Mouse (Mus musculus) forebrain, postnatal 0 days (tissue): ENCODE data around the gene Gngt2. TPM values are rescaled to one million over a fixed set of nuclear protein-coding genes. Genes with fewer than 3 reads are reported as not detected.

Experiments
- ATAC-seq: fragments of 200-750 bp; cut with Nextera tagmentation; 2 replicates; pipeline ENCODE4 v1.8.0; 2017; ENCODE audit warnings: mild to moderate bottlenecking, moderate library complexity
- DNase-seq: peaks from one replicate; pipeline ENCODE4 v3.0.0-alpha.2; 2015
- H3K27ac ChIP-seq: fragments of 300-500 bp; sonication (generic); 2 replicates; pipeline ENCODE4 v1.5.1; 2014; ENCODE audit warnings: low read depth, mild to moderate bottlenecking, antibody characterized with exemption, low read length, moderate library complexity, mixed read lengths
- H3K27me3 ChIP-seq: fragments of 300-500 bp; sonication (generic); 2 replicates; pipeline ENCODE4 v1.6.1; 2014; ENCODE audit warnings: mild to moderate bottlenecking, low read length, mixed read lengths; ENCODE audit not compliant: insufficient read depth
- H3K36me3 ChIP-seq: fragments of 300-500 bp; sonication (generic); 2 replicates; pipeline ENCODE4 v1.6.1; 2014; ENCODE audit warnings: mild to moderate bottlenecking, moderate library complexity; ENCODE audit not compliant: insufficient read depth
- H3K4me1 ChIP-seq: fragments of 300-500 bp; sonication (generic); 2 replicates; pipeline ENCODE4 v1.6.1; 2014; ENCODE audit warnings: antibody characterized with exemption; ENCODE audit not compliant: insufficient read depth
- H3K4me2 ChIP-seq: fragments of 300-500 bp; sonication (generic); 2 replicates; pipeline ENCODE4 v1.6.1; 2014; ENCODE audit warnings: low read depth, mild to moderate bottlenecking, moderate library complexity
- H3K4me3 ChIP-seq: fragments of 300-500 bp; sonication (generic); 2 replicates; pipeline ENCODE4 v1.5.1; 2014; ENCODE audit warnings: low read depth, low read length, mixed read lengths
- H3K9ac ChIP-seq: fragments of 300-500 bp; sonication (generic); 2 replicates; pipeline ENCODE4 v1.6.1; 2014; ENCODE audit warnings: mild to moderate bottlenecking
- H3K9me3 ChIP-seq: fragments of 300-500 bp; sonication (generic); 2 replicates; pipeline ENCODE4 v1.6.1; 2016; ENCODE audit warnings: low read length
- CTCF ChIP-seq: sonication (generic); IDR thresholded peaks from 2 replicates; pipeline ENCODE4 v1.5.1; 2016; ENCODE audit warnings: antibody characterized with exemption, control low read depth, low read depth
- WGBS: fragments of 180-500 bp; shearing (Covaris S2); extraction: QIAGEN DNeasy Blood & Tissue Kit; methylation state at CpG from one replicate; pipeline ENCODE4 v1.1.7; 2014; 5-methylcytosine and 5-hydroxymethylcytosine counted together
- polyA plus RNA-seq: library from polyadenylated mRNA; unstranded; fragments of >200 nt; fragmentation: Nextera tagmentation; extraction: Ambion mirVana; gene quantifications from 2 replicates; pipeline ENCODE4 v1.2.1, GENCODE M21; 2015
- total RNA-seq: library from RNA; depleted of rRNA; stranded (reverse); fragments of >200 nt; gene quantifications from 2 replicates; pipeline ENCODE4 v1.2.3, GENCODE M21; 2014

Gngt2 gene
- total and polyA plus RNA-seq, 2 experiments from 2014 or later: 1.0 to 1.9 TPM

DNA sequence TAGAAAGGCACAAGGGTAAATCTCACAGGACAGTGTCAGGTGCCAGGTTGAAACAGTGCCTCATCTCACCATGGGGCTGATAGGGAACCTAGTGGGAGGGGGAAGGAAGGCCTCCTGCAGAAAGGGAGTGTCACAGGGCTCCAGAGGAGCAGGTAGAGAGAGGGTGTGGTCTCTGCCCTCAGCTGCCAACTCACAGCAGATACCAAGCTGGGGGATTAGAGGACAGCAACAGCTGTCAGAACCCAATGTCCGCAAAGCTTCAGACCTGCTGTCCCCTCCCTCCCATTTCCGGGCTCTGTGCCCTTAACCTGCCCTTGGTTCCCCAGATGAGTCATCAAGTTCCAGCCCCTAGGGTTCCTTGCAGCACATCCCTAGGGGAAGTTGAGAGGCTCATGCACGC lies 31.5 kb upstream of the Gngt2 start:
- WGBS: 59% methylated on average over 3 of the region's 3 CpGs
- H3K36me3 ChIP-seq: no peaks in the 10 kb centered on the region
- no peak for TF ChIP-seq CTCF
- no peak overlapping the region for H3K4me3 ChIP-seq
- H3K4me2 ChIP-seq: no peak overlapping the region
- H3K27me3 ChIP-seq: no peaks in the 10 kb centered on the region
- H3K9me3 ChIP-seq: no peaks in the 10 kb centered on the region
- ATAC-seq: no peak
- H3K9ac ChIP-seq: no peak overlapping the region
- DNase-seq: no peak
- H3K4me1 ChIP-seq: no peaks in the 10 kb centered on the region
- H3K27ac ChIP-seq: no peak overlapping the region

DNA sequence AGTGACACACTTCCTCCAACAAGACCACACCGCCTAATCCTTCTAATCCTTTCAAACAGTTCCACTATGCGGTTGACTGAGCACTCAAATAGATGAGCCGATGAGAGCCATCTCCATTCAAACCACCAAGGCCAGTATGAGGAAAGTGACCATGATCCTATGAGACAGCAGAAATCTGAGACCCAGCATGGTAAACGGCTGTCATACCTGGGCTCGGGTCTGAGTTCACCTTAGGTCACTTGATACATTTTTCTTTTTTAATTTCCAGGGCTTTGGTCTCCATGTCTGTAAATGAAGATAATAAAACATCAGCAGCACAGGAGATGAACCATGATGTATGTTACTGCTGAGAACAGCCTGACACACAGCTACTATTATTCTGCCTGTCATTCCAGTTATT lies 29.1 kb upstream of the Gngt2 start:
- Histone ChIP-seq H3K9me3 (no peaks in the 10 kb centered on the region), H3K4me1 (no peaks in the 10 kb centered on the region), H3K27me3 (no peaks in the 10 kb centered on the region), H3K9ac (no peak overlapping the region), H3K4me3 (no peak overlapping the region), H3K36me3 (no peaks in the 10 kb centered on the region), H3K4me2 (no peak overlapping the region), H3K27ac (no peak overlapping the region)
- WGBS: 91% methylated on average over 5 of the region's 5 CpGs
- DNase-seq (no peak), ATAC-seq (no peak)
- TF ChIP-seq CTCF: no peak

DNA sequence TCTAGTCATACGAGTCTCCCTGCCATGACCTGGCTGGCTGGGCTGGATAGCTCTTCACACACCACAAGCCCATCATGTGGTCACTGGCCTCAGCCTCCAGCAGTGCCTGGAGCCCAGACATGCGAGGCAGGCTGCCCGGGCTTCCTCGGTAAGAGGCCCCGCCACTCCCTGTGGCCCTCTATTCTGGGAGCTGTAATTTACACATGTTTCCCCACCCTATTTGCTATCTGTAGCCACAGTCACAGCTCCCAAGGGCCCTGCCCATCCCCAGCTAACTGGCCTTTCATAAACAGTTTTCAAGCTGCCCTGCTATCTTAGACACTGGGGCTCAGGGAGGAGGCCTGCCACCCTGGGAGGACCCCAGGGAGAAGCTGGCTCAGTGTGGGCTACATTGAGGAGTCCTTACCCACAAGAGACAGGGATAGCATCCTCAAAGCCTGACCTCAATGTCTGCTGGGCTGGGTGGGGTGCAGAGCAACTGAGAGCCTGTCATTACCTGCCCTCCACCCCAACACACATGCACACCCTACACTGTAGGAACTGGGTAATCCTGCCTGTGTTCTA lies 28.5 kb upstream of the Gngt2 start:
- DNase-seq: no peak
- no peaks in the 10 kb centered on the region for H3K4me1 ChIP-seq
- WGBS: 90% methylated on average over 5 of the region's 5 CpGs

DNA sequence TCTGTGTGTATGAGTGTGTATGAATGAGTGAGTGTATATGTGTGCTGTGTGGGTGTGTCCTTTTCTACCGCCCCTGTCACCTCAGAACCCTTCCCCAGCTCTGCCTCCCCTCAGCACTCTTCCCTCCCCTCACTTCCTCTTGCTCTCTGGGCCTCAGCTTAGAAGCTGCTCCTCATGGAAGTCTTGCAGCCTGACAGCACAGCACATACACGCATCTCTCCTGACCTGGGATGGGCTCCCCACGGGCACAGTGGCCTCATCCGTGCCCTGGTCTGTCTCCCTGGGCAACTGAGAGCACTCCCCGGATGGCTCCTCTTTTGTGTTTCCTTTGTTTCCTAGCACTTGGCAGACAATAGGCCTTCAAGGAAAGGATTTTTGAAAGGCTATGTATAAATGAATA lies 27.4 kb upstream of the Gngt2 start:
- H3K36me3 ChIP-seq: no peaks in the 10 kb centered on the region
- H3K4me1 ChIP-seq: no peaks in the 10 kb centered on the region
- H3K9ac ChIP-seq: no peak overlapping the region
- no peak for TF ChIP-seq CTCF
- ATAC-seq (no peak), DNase-seq (no peak)
- no peaks in the 10 kb centered on the region for H3K27me3 ChIP-seq
- WGBS: 28% methylated on average over 5 of the region's 5 CpGs
- no peak overlapping the region for H3K27ac ChIP-seq
- H3K4me2 ChIP-seq: no peak overlapping the region
- H3K4me3 ChIP-seq: no peak overlapping the region
- no peaks in the 10 kb centered on the region for H3K9me3 ChIP-seq

More for the DNA sequence above, 28.5 kb upstream of the Gngt2 start:
- H3K27ac ChIP-seq: no peak overlapping the region
- no peak for ATAC-seq
- H3K36me3 ChIP-seq: no peaks in the 10 kb centered on the region
- H3K4me3 ChIP-seq: no peak overlapping the region
- no peaks in the 10 kb centered on the region for H3K27me3 ChIP-seq
- TF ChIP-seq CTCF: no peak
- H3K9me3 ChIP-seq: no peaks in the 10 kb centered on the region
- H3K4me2 ChIP-seq: no peak overlapping the region
- no peak overlapping the region for H3K9ac ChIP-seq

DNA sequence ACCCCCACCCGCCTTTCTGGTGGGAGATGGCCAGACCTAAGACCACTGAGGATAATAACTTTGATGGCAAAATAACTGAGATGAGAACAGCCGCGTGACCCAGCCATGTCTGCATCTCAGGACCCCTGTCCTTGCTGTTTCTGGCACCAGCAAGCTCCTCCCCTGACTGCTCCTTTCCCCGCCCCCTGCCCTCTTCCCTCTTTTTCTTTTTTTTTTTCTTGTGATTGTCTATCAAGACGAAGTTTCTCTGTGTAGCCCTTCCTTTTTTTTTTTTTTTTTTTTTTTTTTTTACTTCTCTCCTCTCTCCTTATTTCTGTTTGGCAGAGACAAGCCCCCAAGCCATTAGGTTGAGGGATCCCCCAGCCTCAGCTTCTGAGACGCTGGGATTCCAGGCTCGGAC lies 26.2 kb upstream of the Gngt2 start:
- ATAC-seq: no peak
- H3K36me3 ChIP-seq: no peaks in the 10 kb centered on the region
- TF ChIP-seq CTCF: no peak
- H3K4me1 ChIP-seq: no peaks in the 10 kb centered on the region
- H3K27ac ChIP-seq: no peak overlapping the region
- DNase-seq: no peak
- no peak overlapping the region for H3K4me3 ChIP-seq
- H3K4me2 ChIP-seq: no peak overlapping the region
- H3K27me3 ChIP-seq: no peaks in the 10 kb centered on the region
- H3K9ac ChIP-seq: no peak overlapping the region
- H3K9me3 ChIP-seq: no peaks in the 10 kb centered on the region
- WGBS: 70% methylated on average over 7 of the region's 7 CpGs

DNA sequence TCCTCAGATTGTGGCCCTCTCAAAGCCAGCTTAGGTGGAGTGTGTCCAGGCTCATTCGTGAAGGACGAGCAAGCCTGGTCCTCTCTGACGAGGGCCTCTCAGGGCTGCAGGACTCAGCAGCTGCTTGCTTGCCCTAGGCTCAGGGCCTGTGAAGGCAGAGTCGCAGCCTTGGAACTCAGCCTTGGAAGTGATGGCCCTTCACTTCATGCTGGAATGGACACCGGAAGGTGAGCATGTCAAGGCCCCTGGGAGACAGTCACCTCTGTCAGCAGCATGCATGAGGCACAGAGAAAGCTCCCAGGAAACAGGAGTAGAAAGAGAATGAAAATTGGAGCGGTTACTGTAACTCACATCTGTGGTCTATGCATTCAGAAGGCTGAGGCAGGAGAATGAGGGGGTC lies 25.3 kb upstream of the Gngt2 start:
- Histone ChIP-seq H3K4me1 (no peaks in the 10 kb centered on the region), H3K9ac (no peak overlapping the region), H3K4me2 (no peak overlapping the region), H3K9me3 (no peaks in the 10 kb centered on the region), H3K36me3 (no peaks in the 10 kb centered on the region), H3K4me3 (no peak overlapping the region), H3K27ac (no peak overlapping the region), H3K27me3 (no peaks in the 10 kb centered on the region)
- TF ChIP-seq CTCF: no peak
- DNase-seq (no peak), ATAC-seq (no peak)
- WGBS: 82% methylated on average over 6 of the region's 6 CpGs

DNA sequence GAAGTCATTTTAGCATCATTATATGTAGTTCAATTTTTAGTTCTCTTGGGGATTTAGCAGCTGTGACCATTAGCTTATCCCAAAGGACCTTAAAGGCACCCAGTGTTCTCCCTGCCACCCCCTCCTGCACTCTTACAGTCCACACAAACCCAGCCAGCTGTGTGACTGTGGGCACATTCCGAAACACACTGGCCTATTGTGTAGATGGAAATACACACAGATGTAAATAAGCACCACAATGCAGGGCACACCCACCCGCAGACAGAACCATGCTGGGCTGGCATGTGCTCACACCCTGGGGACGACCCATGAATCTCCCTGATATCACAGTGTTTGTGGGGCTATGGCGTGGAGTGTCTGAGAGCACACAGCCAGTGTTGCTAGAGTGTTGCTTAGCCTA lies 24.8 kb upstream of the Gngt2 start:
- DNase-seq (no peak), ATAC-seq (no peak)
- no peak overlapping the region for H3K4me3 ChIP-seq
- H3K27me3 ChIP-seq: no peaks in the 10 kb centered on the region
- no peak overlapping the region for H3K27ac ChIP-seq
- H3K9me3 ChIP-seq: no peaks in the 10 kb centered on the region
- no peak overlapping the region for H3K9ac ChIP-seq
- no peaks in the 10 kb centered on the region for H3K36me3 ChIP-seq
- H3K4me1 ChIP-seq: no peaks in the 10 kb centered on the region
- whole genome bisulfite sequencing: 66% methylated on average over 4 of the region's 4 CpGs
- H3K4me2 ChIP-seq: no peak overlapping the region
- TF ChIP-seq CTCF: no peak
